Mouse (Mus musculus) lung, adult 18-20 months (tissue): Measurements from ENCODE around the gene Ush1g.

ENCODE experiments used
- DNase-seq, 2 experiments: peaks; one replicate each; pipeline ENCODE4 v3.0.0; 2022; ENCODE audit warnings: mixed read lengths in 2 of 2

Gene Ush1g

GRCm38 (mm10) chr11:115267958-115268357, 53.9 kb downstream of the Ush1g start:
- no peak for DNase-seq

- DNase-seq: no peak
Measured at GRCm38 (mm10) chr11:115267061-115267883, 54.6 kb downstream of the Ush1g start, which contains the start of gene Grin2c. Gene Grin2c (minus strand): TSS chr11:115267243.

- no peak for DNase-seq
Measured at GRCm38 (mm10) chr11:115266400-115266778, 55.5 kb downstream of the Ush1g start.

GRCm38 (mm10) chr11:115265771-115266399, 56.0 kb downstream of the Ush1g start:
- DNase-seq: no peak
